Mouse (Mus musculus): Measurements from ENCODE around the gene Hnrnpul2. TPM values are rescaled to one million over a fixed set of nuclear protein-coding genes. Genes with fewer than 3 reads are reported as not detected.
"Not testable (repeated sequence)": the region's sequence is repeated elsewhere in the genome, so short reads cannot be mapped to it uniquely, and the experiment has no call there.

The Hnrnpul2 gene
- polyA plus RNA-seq, 1 experiment: 28.0 TPM

DNA sequence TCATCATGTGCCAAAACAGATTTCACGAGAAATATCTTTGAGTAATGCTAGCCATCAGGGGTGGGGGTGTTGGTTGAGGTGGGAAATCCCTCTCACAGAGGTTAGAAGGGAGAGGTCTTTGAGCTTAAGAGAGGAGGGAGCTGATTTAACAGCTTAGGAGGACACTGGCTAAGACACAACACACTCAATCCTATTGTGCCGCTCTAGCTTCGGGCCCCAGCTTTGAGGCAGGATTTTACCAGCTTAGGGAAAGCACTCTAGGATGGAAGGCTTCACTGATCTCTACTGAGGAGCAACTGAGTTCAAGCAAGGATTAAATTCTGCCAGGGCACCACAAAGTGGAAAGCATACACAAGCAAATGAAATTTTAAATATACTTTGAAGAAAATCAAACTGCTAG lies 2.8 kb upstream of the Hnrnpul2 start:
- no peak overlapping the region for H3K4me3 ChIP-seq (replicated peaks; ENCODE audit: extremely low read depth, low read depth, low read length)
- no peak for DNase-seq
- WGBS: 62% methylated on average over 3 of the region's 3 CpGs
- TF ChIP-seq POLR2A (IDR thresholded peaks at IDR 0.05; ENCODE audit: borderline replicate concordance, extremely low read depth, low read depth, low read length): no peak
- no peak for TF ChIP-seq CTCF (IDR thresholded peaks at IDR 0.05; ENCODE audit: insufficient read depth, low read length)
- peaks cover 6% of the 10 kb centered on the region for H3K4me1 ChIP-seq (ENCODE audit: control insufficient read depth, insufficient read depth, low read length)

DNA sequence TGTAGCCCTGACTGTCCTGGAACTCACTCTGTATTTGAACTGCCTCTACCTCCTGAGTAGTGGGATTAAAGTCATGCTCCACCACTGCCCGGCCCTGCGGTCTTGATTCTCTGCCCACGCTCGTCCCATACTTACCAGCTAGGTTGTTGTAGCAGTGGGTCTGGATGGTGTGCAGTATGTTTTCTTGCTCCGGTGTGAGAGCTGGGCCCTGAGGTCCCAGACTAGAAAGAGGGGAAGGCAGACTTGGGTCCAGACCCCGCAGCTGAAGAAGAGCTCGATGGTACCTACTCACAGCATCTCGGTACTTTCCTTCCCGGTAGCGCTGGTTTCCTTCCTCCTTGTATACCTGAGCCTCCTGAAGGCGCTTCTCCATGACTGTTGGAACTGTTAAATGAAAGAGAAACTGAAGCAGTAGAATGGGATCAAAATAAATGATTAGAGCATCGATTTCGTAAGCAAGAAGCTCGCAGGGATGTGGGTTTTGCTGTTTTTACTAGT lies 1.5 kb upstream of the Hnrnpul2 start:
- WGBS: 8% methylated on average over 14 of the region's 14 CpGs
- TF ChIP-seq CTCF (IDR thresholded peaks at IDR 0.05; ENCODE audit: insufficient read depth, low read length): no peak
- no peak for DNase-seq
- Histone ChIP-seq H3K4me1 (ENCODE audit: control insufficient read depth, insufficient read depth, low read length) (peaks cover 9% of the 10 kb centered on the region), H3K4me3 (replicated peaks; ENCODE audit: extremely low read depth, low read depth, low read length) (peak overlapping the region; percentile 80)

DNA sequence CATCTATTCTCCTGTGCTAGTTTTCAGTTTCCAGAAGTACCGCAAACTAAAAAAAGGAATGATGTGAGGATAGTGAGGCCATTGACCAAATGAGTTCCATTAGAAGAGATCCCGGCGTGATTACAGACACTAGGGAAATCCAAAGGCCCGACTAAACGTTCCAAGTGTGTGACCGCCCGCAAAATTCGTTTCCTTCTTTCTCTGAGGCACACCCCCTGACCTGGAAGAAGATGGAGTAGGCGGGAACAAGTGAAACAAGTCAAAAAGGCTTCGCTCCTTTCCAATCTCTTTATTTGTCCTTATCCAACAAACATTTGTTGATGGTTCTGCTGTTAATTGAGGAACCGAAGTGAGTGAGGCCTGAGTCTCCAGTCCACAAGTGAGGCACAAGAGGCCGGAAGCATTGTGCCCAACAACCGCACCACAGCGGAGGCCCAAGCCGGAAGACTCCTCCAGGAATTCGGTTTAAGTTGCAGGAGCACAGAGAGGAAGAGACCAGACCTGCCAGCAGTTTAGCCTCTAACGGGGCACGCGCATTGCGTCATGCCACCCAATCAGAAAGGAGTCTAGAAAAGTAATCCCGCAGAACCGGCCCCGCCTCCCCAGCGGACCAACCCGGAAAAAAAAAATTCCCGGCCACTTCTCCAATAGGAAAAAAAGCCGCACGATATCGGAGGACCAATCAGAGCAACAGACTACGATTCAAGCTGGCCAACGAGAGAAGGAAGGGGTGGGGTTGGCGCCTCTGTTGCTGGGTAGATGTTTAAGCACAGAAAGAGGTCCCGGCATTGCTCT lies 812 bp upstream of the Hnrnpul2 start, which contains the start of gene Ttc9c:
Gene Ttc9c (minus strand): TSS at position 533 of the 795 bp plus-strand sequence.
- DNase-seq: peak; percentile 92
- under 1% methylated on average over 33 of the region's 33 CpGs for WGBS
- Histone ChIP-seq H3K4me3 (replicated peaks; ENCODE audit: extremely low read depth, low read depth, low read length) (peak within 1 kb of the TSS; percentile 97), H3K4me1 (ENCODE audit: control insufficient read depth, insufficient read depth, low read length) (peaks cover 9% of the 10 kb centered on the region)
- TF ChIP-seq POLR2A (IDR thresholded peaks at IDR 0.05; ENCODE audit: borderline replicate concordance, extremely low read depth, low read depth, low read length) (peak; percentile 89; the same call in 1 of the 2 replicates), CTCF (IDR thresholded peaks at IDR 0.05; ENCODE audit: insufficient read depth, low read length) (no peak)

DNA sequence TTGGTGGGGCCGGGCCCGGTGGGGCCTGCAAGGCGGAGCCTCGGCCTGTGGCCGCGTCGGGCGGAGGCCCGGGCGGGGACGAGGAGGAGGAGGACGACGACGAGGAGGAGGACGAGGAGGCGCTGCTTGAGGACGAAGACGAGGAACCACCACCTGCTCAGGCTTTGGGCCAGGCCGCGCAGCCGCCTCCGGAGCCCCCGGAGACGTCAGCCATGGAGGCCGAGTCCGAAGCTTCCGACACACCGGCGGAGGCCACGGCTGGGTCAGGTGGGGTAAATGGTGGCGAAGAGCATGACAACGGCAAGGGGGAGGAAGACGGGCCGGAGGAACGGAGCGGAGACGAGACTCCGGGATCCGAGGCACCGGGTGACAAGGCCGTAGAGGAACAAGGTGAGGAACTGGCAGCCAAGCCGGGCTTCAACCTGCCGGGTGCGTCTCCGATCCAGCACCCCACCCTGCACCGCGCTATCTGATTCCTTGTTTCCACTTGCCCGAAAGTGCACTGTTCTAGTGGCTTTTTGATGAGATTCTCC lies 680 bp downstream of the Hnrnpul2 start:
- H3K4me3 ChIP-seq (replicated peaks; ENCODE audit: extremely low read depth, low read depth, low read length): peak overlapping the region; percentile 97
- DNase-seq: no peak
- no peak for TF ChIP-seq POLR2A (IDR thresholded peaks at IDR 0.05; ENCODE audit: borderline replicate concordance, extremely low read depth, low read depth, low read length)
- TF ChIP-seq CTCF (IDR thresholded peaks at IDR 0.05; ENCODE audit: insufficient read depth, low read length): no peak
- under 1% methylated on average over 45 of the region's 48 CpGs for WGBS
- H3K4me1 ChIP-seq (ENCODE audit: control insufficient read depth, insufficient read depth, low read length): peaks cover 9% of the 10 kb centered on the region

DNA sequence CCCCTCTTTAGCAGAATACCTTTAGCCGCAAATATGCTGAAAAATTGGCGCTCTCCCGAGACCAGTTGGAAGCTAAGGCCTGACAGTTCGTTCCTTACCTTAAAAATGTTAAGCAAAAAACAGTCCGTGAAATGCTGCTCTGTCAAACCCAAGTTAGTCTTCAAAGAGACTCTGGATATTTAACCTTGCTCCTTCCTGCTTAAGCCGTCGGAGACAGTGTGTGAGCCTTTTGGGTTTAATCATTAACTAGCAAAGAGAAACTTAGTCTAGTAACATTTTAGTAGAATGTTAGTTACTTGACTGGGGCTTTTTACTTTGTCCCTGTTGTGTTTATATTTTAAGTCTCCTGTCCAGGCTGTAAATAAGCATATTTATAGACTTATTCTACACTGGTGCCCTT lies 1.3 kb downstream of the Hnrnpul2 start:
- Histone ChIP-seq H3K4me1 (ENCODE audit: control insufficient read depth, insufficient read depth, low read length) (peaks cover 9% of the 10 kb centered on the region), H3K4me3 (replicated peaks; ENCODE audit: extremely low read depth, low read depth, low read length) (peak overlapping the region; percentile 97)
- no peak for TF ChIP-seq CTCF (IDR thresholded peaks at IDR 0.05; ENCODE audit: insufficient read depth, low read length)
- TF ChIP-seq POLR2A (IDR thresholded peaks at IDR 0.05; ENCODE audit: borderline replicate concordance, extremely low read depth, low read depth, low read length): no peak
- WGBS: 1% methylated on average over 7 of the region's 7 CpGs
- no peak for DNase-seq

DNA sequence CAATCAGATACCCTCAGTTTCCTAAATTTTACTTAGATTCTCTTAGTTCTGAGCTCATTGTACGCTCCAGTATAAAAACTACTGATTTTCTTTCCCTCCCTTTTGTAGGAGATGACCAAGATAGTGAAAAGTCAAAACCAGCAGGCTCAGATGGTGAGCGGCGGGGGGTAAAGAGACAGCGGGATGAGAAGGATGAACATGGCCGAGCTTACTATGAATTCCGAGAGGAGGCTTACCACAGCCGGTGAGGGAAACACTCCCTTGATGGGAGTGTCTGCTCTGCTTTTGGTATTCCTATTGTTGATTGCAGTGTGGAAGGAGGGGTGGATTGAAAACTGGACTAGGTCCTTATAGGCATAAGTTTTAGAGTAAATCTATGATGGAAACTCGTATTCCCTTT lies 2.9 kb downstream of the Hnrnpul2 start:
- DNase-seq: no peak
- peaks cover 9% of the 10 kb centered on the region for H3K4me1 ChIP-seq (ENCODE audit: control insufficient read depth, insufficient read depth, low read length)
- H3K4me3 ChIP-seq (replicated peaks; ENCODE audit: extremely low read depth, low read depth, low read length): no peak overlapping the region
- TF ChIP-seq CTCF (IDR thresholded peaks at IDR 0.05; ENCODE audit: insufficient read depth, low read length) (no peak), POLR2A (IDR thresholded peaks at IDR 0.05; ENCODE audit: borderline replicate concordance, extremely low read depth, low read depth, low read length) (no peak)
- WGBS: 52% methylated on average over 8 of the region's 8 CpGs

DNA sequence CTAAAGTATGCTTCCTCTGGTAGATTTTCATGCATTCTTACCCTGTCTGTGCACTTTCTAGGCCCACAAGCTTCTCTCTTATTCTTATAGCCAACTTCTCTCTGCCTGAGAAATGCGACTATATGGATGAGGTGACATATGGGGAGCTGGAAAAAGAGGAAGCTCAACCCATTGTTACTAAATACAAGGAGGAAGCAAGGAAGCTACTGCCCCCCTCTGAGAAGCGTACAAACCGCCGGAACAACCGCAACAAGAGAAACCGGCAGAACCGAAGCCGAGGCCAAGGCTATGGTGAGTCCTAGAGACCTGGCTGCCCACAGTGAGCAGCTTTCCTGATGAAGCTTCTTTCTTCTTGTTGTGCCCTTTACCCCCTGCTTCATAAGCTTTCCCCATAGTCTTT lies 9.8 kb downstream of the Hnrnpul2 start, which contains the start of gene AC129217.1:
Gene AC129217.1 (plus strand): TSS at position 114 of the 400 bp plus-strand sequence.
- WGBS: 74% methylated on average over 8 of the region's 8 CpGs
- DNase-seq: no peak
- TF ChIP-seq POLR2A (IDR thresholded peaks at IDR 0.05; ENCODE audit: borderline replicate concordance, extremely low read depth, low read depth, low read length) (no peak), CTCF (IDR thresholded peaks at IDR 0.05; ENCODE audit: insufficient read depth, low read length) (no peak)
- H3K4me3 ChIP-seq (replicated peaks; ENCODE audit: extremely low read depth, low read depth, low read length): no peak within 1 kb of the TSS
- no peaks in the 10 kb centered on the region for H3K4me1 ChIP-seq (ENCODE audit: control insufficient read depth, insufficient read depth, low read length)

DNA sequence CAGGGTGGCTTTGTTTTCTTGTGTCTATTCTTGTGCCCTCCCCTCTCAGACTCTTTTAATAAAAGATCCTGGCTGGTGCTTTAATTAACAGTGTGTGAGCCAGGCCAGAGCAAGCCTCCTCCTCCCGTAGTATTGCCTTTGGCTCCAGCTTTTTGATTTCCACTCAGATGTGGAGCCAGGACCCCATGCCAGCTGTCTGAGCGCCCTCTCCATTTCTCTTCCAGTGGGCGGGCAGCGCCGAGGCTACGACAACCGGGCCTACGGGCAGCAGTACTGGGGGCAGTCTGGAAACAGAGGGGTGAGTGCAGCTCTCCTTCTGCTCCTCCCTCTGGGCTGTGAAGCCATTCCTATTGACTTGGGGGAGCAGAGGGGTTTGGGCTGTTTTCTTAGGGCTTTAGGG lies 10.9 kb downstream of the Hnrnpul2 start:
- TF ChIP-seq CTCF (IDR thresholded peaks at IDR 0.05; ENCODE audit: insufficient read depth, low read length) (no peak), POLR2A (IDR thresholded peaks at IDR 0.05; ENCODE audit: borderline replicate concordance, extremely low read depth, low read depth, low read length) (no peak)
- H3K4me1 ChIP-seq (ENCODE audit: control insufficient read depth, insufficient read depth, low read length): no peaks in the 10 kb centered on the region
- no peak for DNase-seq
- WGBS: 88% methylated on average over 8 of the region's 8 CpGs
- no peak overlapping the region for H3K4me3 ChIP-seq (replicated peaks; ENCODE audit: extremely low read depth, low read depth, low read length)

DNA sequence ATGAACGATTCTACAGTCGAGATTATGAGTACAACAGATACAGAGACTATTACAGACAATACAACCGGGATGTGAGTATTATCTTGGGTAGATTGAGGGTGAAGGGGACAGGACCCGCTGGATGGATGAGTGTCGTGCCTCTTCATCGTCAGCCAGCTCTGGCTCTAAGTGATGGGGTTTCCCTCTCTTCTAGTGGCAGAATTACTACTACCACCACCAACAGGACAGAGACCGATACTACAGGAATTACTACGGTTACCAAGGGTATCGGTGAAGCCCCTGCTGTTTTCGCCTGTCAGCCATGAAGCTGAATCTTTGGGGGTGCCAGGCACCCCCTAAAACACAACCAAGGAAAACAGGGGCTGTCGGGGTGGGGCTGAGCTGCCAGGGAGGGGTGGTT lies 11.5 kb downstream of the Hnrnpul2 start:
- DNase-seq: no peak
- Histone ChIP-seq H3K4me3 (replicated peaks; ENCODE audit: extremely low read depth, low read depth, low read length) (no peak overlapping the region), H3K4me1 (ENCODE audit: control insufficient read depth, insufficient read depth, low read length) (no peaks in the 10 kb centered on the region)
- no peak for TF ChIP-seq CTCF (IDR thresholded peaks at IDR 0.05; ENCODE audit: insufficient read depth, low read length)
- no peak for TF ChIP-seq POLR2A (IDR thresholded peaks at IDR 0.05; ENCODE audit: borderline replicate concordance, extremely low read depth, low read depth, low read length)
- WGBS: 83% methylated on average over 11 of the region's 11 CpGs

DNA sequence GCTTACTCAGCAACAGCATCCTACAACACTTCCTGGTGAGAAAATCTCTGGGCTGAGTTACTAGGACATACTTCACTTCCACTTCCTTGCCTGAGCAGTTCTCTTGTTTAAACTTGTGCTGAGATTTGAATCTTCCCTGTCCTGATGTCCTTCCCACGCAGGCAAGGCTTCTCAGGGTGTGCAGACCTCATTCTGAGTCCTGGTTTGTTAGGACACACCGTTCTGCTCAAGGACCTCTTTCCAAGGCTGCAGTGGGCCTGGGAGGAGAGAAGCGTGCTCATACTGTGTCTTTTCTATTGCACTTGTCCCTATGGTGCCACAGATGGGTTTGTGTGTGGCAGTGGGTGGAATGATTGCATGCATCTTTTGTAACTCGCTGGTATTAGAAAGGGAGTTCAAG lies 13.2 kb downstream of the Hnrnpul2 start:
- TF ChIP-seq POLR2A (IDR thresholded peaks at IDR 0.05; ENCODE audit: borderline replicate concordance, extremely low read depth, low read depth, low read length) (no peak), CTCF (IDR thresholded peaks at IDR 0.05; ENCODE audit: insufficient read depth, low read length) (no peak)
- 81% methylated on average over 4 of the region's 4 CpGs for WGBS
- DNase-seq: no peak
- Histone ChIP-seq H3K4me3 (replicated peaks; ENCODE audit: extremely low read depth, low read depth, low read length) (no peak overlapping the region), H3K4me1 (ENCODE audit: control insufficient read depth, insufficient read depth, low read length) (peaks cover under 1% of the 10 kb centered on the region; the same call in 1 of the 2 replicates)

DNA sequence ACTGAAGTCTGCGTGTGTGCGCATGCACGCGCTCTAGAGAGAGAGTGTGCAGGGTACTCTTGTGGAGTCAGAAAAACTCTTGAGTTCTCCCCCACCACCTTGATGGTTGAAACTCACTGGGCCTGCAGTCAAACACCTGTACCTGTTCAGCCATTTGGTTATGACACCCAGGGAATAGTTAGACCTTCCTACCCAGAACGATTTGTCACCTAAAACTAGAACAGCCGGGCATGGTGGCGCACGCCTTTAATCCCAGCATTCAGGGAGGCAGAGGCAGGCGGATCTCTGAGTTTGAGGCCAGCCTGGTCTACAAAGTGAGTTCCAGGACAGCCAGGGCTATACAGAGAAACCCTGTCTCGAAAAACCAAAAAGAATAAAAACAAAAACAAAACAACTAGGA lies 16.5 kb downstream of the Hnrnpul2 start:
- 96% methylated on average over 10 of the region's 10 CpGs for WGBS
- DNase-seq: not testable (repeated sequence)

More for the DNA sequence above, 16.5 kb downstream of the Hnrnpul2 start:
- not testable (repeated sequence) for H3K4me3 ChIP-seq (replicated peaks; ENCODE audit: extremely low read depth, low read depth, low read length); H3K4me1 ChIP-seq (ENCODE audit: control insufficient read depth, insufficient read depth, low read length)
